Comparison of ENCODE assay signal across 10 mouse cellular contexts in the genomic region with DNA sequence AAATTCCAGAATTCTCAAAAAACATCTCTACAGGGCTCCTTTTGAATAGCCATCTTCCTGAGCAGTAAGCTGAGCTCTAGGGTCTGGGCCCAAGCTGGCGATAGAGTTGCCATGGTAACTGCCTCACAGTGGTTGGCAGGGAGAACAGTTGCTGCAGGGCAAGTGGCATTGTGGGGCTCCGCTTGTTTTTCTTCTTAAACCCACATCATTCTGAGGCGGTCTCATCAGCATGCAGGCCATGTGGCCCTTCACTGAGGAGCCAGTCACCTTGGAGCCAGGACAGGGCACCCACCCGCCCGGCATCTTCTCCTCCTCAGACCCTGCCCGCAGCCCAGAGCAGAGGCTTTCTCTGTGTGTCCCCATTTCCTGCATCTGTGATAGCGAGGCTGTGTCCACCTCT. TPM values are rescaled to one million over a fixed set of nuclear protein-coding genes. Genes with fewer than 3 reads are reported as not detected.
A peak's percentile ranks its signal among the peaks of the same experiment; 100 is the strongest.
DNase-seq lines count a peak whose midpoint lies in the region; ATAC-seq lines count a peak whose summit lies in the region.
"Had no signal": no experiment of that assay in that cellular context is flagged by ENCODE, and none has a peak within 500 bp of the region (broad histone marks: within the 10 kb centered on the region; RNA-seq: fewer than 3 reads in every experiment).

No protein-coding gene starts in this region.

- H3K9ac ChIP-seq in hindbrain, embryonic 15.5 days, result peak overlapping the region; percentile 25; the same call in 1 of the 2 replicates
- peak overlapping the region; percentile 45; the same call in 1 of the 2 replicates for H3K9ac ChIP-seq in midbrain, embryonic 14.5 days (replicated peaks; ENCODE audit: low read length)

- no peak overlapping the region for H3K4me3 ChIP-seq in hindbrain, embryonic 15.5 days
- no peak overlapping the region for H3K4me3 ChIP-seq in midbrain, embryonic 14.5 days (replicated peaks; ENCODE audit: low read depth, low read length)

- H3K9me3 ChIP-seq in hindbrain, embryonic 15.5 days, result no peaks in the 10 kb centered on the region
- H3K9me3 ChIP-seq in midbrain, embryonic 14.5 days (ENCODE audit: control insufficient read depth, low read length), result no peaks in the 10 kb centered on the region

- peak; percentile 89 for ATAC-seq in hindbrain, embryonic 15.5 days (ENCODE audit: low FRiP score, low read depth)
- ATAC-seq in midbrain, embryonic 14.5 days (ENCODE audit: low FRiP score, low TSS enrichment), result peak; percentile 88

- H3K4me2 ChIP-seq in hindbrain, embryonic 15.5 days, result peak overlapping the region; percentile 21
- peak overlapping the region; percentile 29 for H3K4me2 ChIP-seq in midbrain, embryonic 14.5 days (ENCODE audit: low read length)

- H3K27me3 ChIP-seq in hindbrain, embryonic 15.5 days, result no peaks in the 10 kb centered on the region
- no peaks in the 10 kb centered on the region for H3K27me3 ChIP-seq in midbrain, embryonic 14.5 days (ENCODE audit: control insufficient read depth, insufficient read depth, low read length)

- H3K36me3 ChIP-seq in hindbrain, embryonic 15.5 days, result peaks cover 11% of the 10 kb centered on the region
- H3K36me3 ChIP-seq in midbrain, embryonic 14.5 days (ENCODE audit: control insufficient read depth, insufficient read depth, low read length), result peaks cover 58% of the 10 kb centered on the region

- peaks cover 50% of the 10 kb centered on the region for H3K4me1 ChIP-seq in hindbrain, embryonic 15.5 days (replicated peaks)
- peaks cover 40% of the 10 kb centered on the region for H3K4me1 ChIP-seq in midbrain, embryonic 14.5 days (ENCODE audit: control insufficient read depth, insufficient read depth, low read length)

- WGBS in hindbrain, embryonic 15.5 days, result 26% methylated on average over 7 of the region's 7 CpGs
- WGBS in midbrain, embryonic 14.5 days, result 3% methylated on average over 7 of the region's 7 CpGs

- peak overlapping the region; percentile 87 for H3K27ac ChIP-seq in hindbrain, embryonic 15.5 days (replicated peaks)
- H3K27ac ChIP-seq in midbrain, embryonic 14.5 days (replicated peaks; ENCODE audit: low read depth, low read length), result peak overlapping the region; percentile 97

- peak; percentile 22 for DNase-seq in Muller cell, postnatal 12 days (ENCODE audit: inconsistent ontology term)
- peak; percentile 24 for DNase-seq in embryo, embryonic 9.5 days (ENCODE audit: extremely low spot score)
- peak; percentile 93 for DNase-seq in midbrain, embryonic 14.5 days
- no peak for DNase-seq in yolk sac, embryonic 10.5 days (ENCODE audit: low spot score)
- DNase-seq in spleen, adult 18-20 months, result no peak
- no peak for DNase-seq in adrenal gland, postnatal 36 days
- DNase-seq in c-Kit-positive CD71-positive TER-119-positive erythroid progenitor cells, embryonic 14.5 days (ENCODE audit: low spot score), result no peak
- DNase-seq: kidney, postnatal 36 days had no signal

RNA-seq across cellular contexts. Expression of a gene that starts 16.1 kb away (rescaled TPM):
- polyA plus RNA-seq in hindbrain, embryonic 15.5 days (2015; fragmentation: Nextera tagmentation; extraction: Ambion mirVana), result 0.10 and 0.25 TPM in 2 replicates
- polyA plus RNA-seq in midbrain, embryonic 14.5 days (2014; fragmentation: Nextera tagmentation; extraction: Ambion mirVana), result 0.12 and 0.26 TPM in 2 replicates
- not detected for total RNA-seq in adrenal gland, postnatal 36 days (2021)
- total RNA-seq: megakaryocyte-erythroid progenitor cell, adult 5-6 weeks had no signal

RNA-seq across cellular contexts. Expression of a gene that starts 22.7 kb away (rescaled TPM):
- polyA plus RNA-seq in hindbrain, embryonic 15.5 days (2015; fragmentation: Nextera tagmentation; extraction: Ambion mirVana), result 104 and 106 TPM in 2 replicates
- 91.5 and 103 TPM in 2 replicates for polyA plus RNA-seq in midbrain, embryonic 14.5 days (2014; fragmentation: Nextera tagmentation; extraction: Ambion mirVana)
- total RNA-seq in adrenal gland, postnatal 36 days (2021), result 1 to 10 TPM; 1.9 to 2.4 TPM
- total RNA-seq: megakaryocyte-erythroid progenitor cell, adult 5-6 weeks had no signal

RNA-seq across cellular contexts. Expression of a gene that starts 29.1 kb away (rescaled TPM):
- 42.0 and 42.7 TPM in 2 replicates for polyA plus RNA-seq in hindbrain, embryonic 15.5 days (2015; fragmentation: Nextera tagmentation; extraction: Ambion mirVana)
- polyA plus RNA-seq in midbrain, embryonic 14.5 days (2014; fragmentation: Nextera tagmentation; extraction: Ambion mirVana), result 42.0 and 47.4 TPM in 2 replicates
- 10 to 100 TPM; 29.4 to 49.4 TPM for total RNA-seq in adrenal gland, postnatal 36 days (2021)

RNA-seq across cellular contexts. Expression of a gene that starts 29.1 kb away (rescaled TPM):
- 57.6 and 58.9 TPM in 2 replicates for polyA plus RNA-seq in hindbrain, embryonic 15.5 days (2015; fragmentation: Nextera tagmentation; extraction: Ambion mirVana)
- polyA plus RNA-seq in midbrain, embryonic 14.5 days (2014; fragmentation: Nextera tagmentation; extraction: Ambion mirVana), result 52.4 and 68.6 TPM in 2 replicates
- 10 to 100 TPM; 35.5 to 63.7 TPM for total RNA-seq in adrenal gland, postnatal 36 days (2021)

RNA-seq across cellular contexts. Expression of a gene that starts 45.8 kb away (rescaled TPM):
- polyA plus RNA-seq in hindbrain, embryonic 15.5 days (2015; fragmentation: Nextera tagmentation; extraction: Ambion mirVana), result 30.9 and 31.0 TPM in 2 replicates
- 29.1 and 29.9 TPM in 2 replicates for polyA plus RNA-seq in midbrain, embryonic 14.5 days (2014; fragmentation: Nextera tagmentation; extraction: Ambion mirVana)
- 10 to 100 TPM; 36.3 to 37.8 TPM for total RNA-seq in adrenal gland, postnatal 36 days (2021)

Comparison
In these comparisons a context has a peak if more than half of its experiments do, and no peak if none do; other contexts are left out.
1. DNase-seq: peak in Muller cell, postnatal 12 days (single experiment), embryo, embryonic 9.5 days (single experiment) and midbrain, embryonic 14.5 days (single experiment); none in yolk sac, embryonic 10.5 days (single experiment), spleen, adult 18-20 months (0 of 2), adrenal gland, postnatal 36 days (0 of 2) and c-Kit-positive CD71-positive TER-119-positive erythroid progenitor cells, embryonic 14.5 days (single experiment).